Mouse (Mus musculus): ENCODE data around the gene Notum. TPM values are rescaled to one million over a fixed set of nuclear protein-coding genes. Genes with fewer than 3 reads are reported as not detected.

The Notum gene
- polyA plus RNA-seq, 1 experiment from 2014 or later: 4.4 TPM

GRCm38 (mm10) chr11:120647047-120647830, 13.7 kb downstream of the Notum start:
- H3K9me3 ChIP-seq: no peaks in the 10 kb centered on the region
- peaks cover 49% of the 10 kb centered on the region for H3K27me3 ChIP-seq (replicated peaks; ENCODE audit: low read depth, poor library complexity, severe bottlenecking)
- no peak overlapping the region for H3K27ac ChIP-seq (replicated peaks)
- H3K36me3 ChIP-seq (replicated peaks): no peaks in the 10 kb centered on the region
- 81% methylated on average over 35 of the region's 35 CpGs for WGBS
- H3K4me3 ChIP-seq: peak overlapping the region; percentile 39; the same call in 1 of the 2 replicates
- no peak for DNase-seq (ENCODE audit: low spot score)
- peaks cover 30% of the 10 kb centered on the region for H3K4me1 ChIP-seq

- Histone ChIP-seq H3K36me3 (replicated peaks) (no peaks in the 10 kb centered on the region), H3K9me3 (no peaks in the 10 kb centered on the region), H3K4me1 (peaks cover 43% of the 10 kb centered on the region), H3K27ac (replicated peaks) (peak within 1 kb of the TSS; percentile 83), H3K4me3 (peak within 1 kb of the TSS; percentile 68), H3K27me3 (replicated peaks; ENCODE audit: low read depth, poor library complexity, severe bottlenecking) (peaks cover 55% of the 10 kb centered on the region)
- under 1% methylated on average over 15 of the region's 15 CpGs for WGBS
- peak; percentile 96 for DNase-seq (ENCODE audit: low spot score)
These were observed 17.4 kb downstream of the Notum start, which contains the start of gene Pycr1 for GRCm38 (mm10) chr11:120643601-120643987. Pycr1 (minus strand) TSS chr11:120643769.

- H3K4me1 ChIP-seq: peaks cover 39% of the 10 kb centered on the region
- peak overlapping the region; percentile 83 for H3K27ac ChIP-seq (replicated peaks)
- peak overlapping the region; percentile 68 for H3K4me3 ChIP-seq
- DNase-seq (ENCODE audit: low spot score): no peak
- H3K36me3 ChIP-seq (replicated peaks): no peaks in the 10 kb centered on the region
- WGBS: 4% methylated on average over 18 of the region's 18 CpGs
- H3K9me3 ChIP-seq: no peaks in the 10 kb centered on the region
- H3K27me3 ChIP-seq (replicated peaks; ENCODE audit: low read depth, poor library complexity, severe bottlenecking): peaks cover 52% of the 10 kb centered on the region
These were observed 17.9 kb downstream of the Notum start for GRCm38 (mm10) chr11:120642939-120643600.

- WGBS: 90% methylated on average over 8 of the region's 8 CpGs
- H3K27me3 ChIP-seq (replicated peaks; ENCODE audit: low read depth, poor library complexity, severe bottlenecking): peaks cover 40% of the 10 kb centered on the region
- no peaks in the 10 kb centered on the region for H3K9me3 ChIP-seq
- DNase-seq (ENCODE audit: low spot score): no peak
- H3K4me1 ChIP-seq: peaks cover 31% of the 10 kb centered on the region
- H3K4me3 ChIP-seq: no peak overlapping the region; the same call in 1 of the 2 replicates
- no peak overlapping the region for H3K27ac ChIP-seq (replicated peaks)
- H3K36me3 ChIP-seq (replicated peaks): no peaks in the 10 kb centered on the region
These were observed 19.1 kb downstream of the Notum start for GRCm38 (mm10) chr11:120641869-120642268.

- no peak for DNase-seq (ENCODE audit: low spot score)
- Histone ChIP-seq H3K4me1 (peaks cover 31% of the 10 kb centered on the region), H3K27me3 (replicated peaks; ENCODE audit: low read depth, poor library complexity, severe bottlenecking) (peaks cover 34% of the 10 kb centered on the region), H3K36me3 (replicated peaks) (no peaks in the 10 kb centered on the region), H3K9me3 (no peaks in the 10 kb centered on the region), H3K27ac (replicated peaks) (0 out of 2 replicates have a peak overlapping the region, but pooled peaks have one; percentile 5), H3K4me3 (no peak overlapping the region)
- 62% methylated on average over 9 of the region's 9 CpGs for WGBS
These were observed 19.7 kb downstream of the Notum start for GRCm38 (mm10) chr11:120641255-120641654.

GRCm38 (mm10) chr11:120634810-120635209, 26.2 kb downstream of the Notum start:
- no peak overlapping the region for H3K4me3 ChIP-seq
- H3K9me3 ChIP-seq: no peaks in the 10 kb centered on the region
- H3K27ac ChIP-seq (replicated peaks): no peak overlapping the region
- 84% methylated on average over 5 of the region's 5 CpGs for WGBS
- no peak for DNase-seq (ENCODE audit: low spot score)
- peaks cover 7% of the 10 kb centered on the region for H3K36me3 ChIP-seq (replicated peaks)
- H3K27me3 ChIP-seq (replicated peaks; ENCODE audit: low read depth, poor library complexity, severe bottlenecking): no peaks in the 10 kb centered on the region
- H3K4me1 ChIP-seq: peaks cover 32% of the 10 kb centered on the region

GRCm38 (mm10) chr11:120633520-120634343, 27.2 kb downstream of the Notum start, which contains the start of gene Mafg:
Mafg (minus strand) TSS chr11:120633600.
- peaks cover 18% of the 10 kb centered on the region for H3K36me3 ChIP-seq (replicated peaks)
- no peaks in the 10 kb centered on the region for H3K27me3 ChIP-seq (replicated peaks; ENCODE audit: low read depth, poor library complexity, severe bottlenecking)
- peaks cover 39% of the 10 kb centered on the region for H3K4me1 ChIP-seq
- H3K4me3 ChIP-seq: peak within 1 kb of the TSS; percentile 99
- peak within 1 kb of the TSS; percentile 97 for H3K27ac ChIP-seq (replicated peaks)
- WGBS: 11% methylated on average over 58 of the region's 58 CpGs
- H3K9me3 ChIP-seq: no peaks in the 10 kb centered on the region
- DNase-seq (ENCODE audit: low spot score): peak; percentile 97

- Histone ChIP-seq H3K27me3 (replicated peaks; ENCODE audit: low read depth, poor library complexity, severe bottlenecking) (no peaks in the 10 kb centered on the region), H3K4me3 (peak overlapping the region; percentile 99), H3K36me3 (replicated peaks) (peaks cover 24% of the 10 kb centered on the region), H3K4me1 (peaks cover 39% of the 10 kb centered on the region), H3K9me3 (no peaks in the 10 kb centered on the region), H3K27ac (replicated peaks) (peak overlapping the region; percentile 97)
- under 1% methylated on average over 116 of the region's 116 CpGs for WGBS
- DNase-seq (ENCODE audit: low spot score): peak; percentile 78
These were observed 28.1 kb downstream of the Notum start for GRCm38 (mm10) chr11:120632559-120633519.

- Histone ChIP-seq H3K27ac (replicated peaks) (peak overlapping the region; percentile 97), H3K27me3 (replicated peaks; ENCODE audit: low read depth, poor library complexity, severe bottlenecking) (no peaks in the 10 kb centered on the region), H3K36me3 (replicated peaks) (peaks cover 34% of the 10 kb centered on the region), H3K9me3 (no peaks in the 10 kb centered on the region), H3K4me1 (peaks cover 39% of the 10 kb centered on the region), H3K4me3 (peak overlapping the region; percentile 99)
- DNase-seq (ENCODE audit: low spot score): no peak
- WGBS: 71% methylated on average over 4 of the region's 4 CpGs
These were observed 29.1 kb downstream of the Notum start for GRCm38 (mm10) chr11:120631726-120632448.

- H3K36me3 ChIP-seq (replicated peaks): peaks cover 41% of the 10 kb centered on the region
- no peaks in the 10 kb centered on the region for H3K9me3 ChIP-seq
- no peak for DNase-seq (ENCODE audit: low spot score)
- WGBS: 49% methylated on average over 7 of the region's 7 CpGs
- peak overlapping the region; percentile 99 for H3K4me3 ChIP-seq
- peak overlapping the region; percentile 42 for H3K27ac ChIP-seq (replicated peaks)
- H3K4me1 ChIP-seq: peaks cover 39% of the 10 kb centered on the region
- no peaks in the 10 kb centered on the region for H3K27me3 ChIP-seq (replicated peaks; ENCODE audit: low read depth, poor library complexity, severe bottlenecking)
These were observed 29.9 kb downstream of the Notum start for GRCm38 (mm10) chr11:120630881-120631725.
